Mouse (Mus musculus): ENCODE results near the gene Spata31d1b.

- no peak for TF ChIP-seq POLR2A (IDR thresholded peaks at IDR 0.05; ENCODE audit: insufficient read depth, low read length)
- TF ChIP-seq CTCF (IDR thresholded peaks at IDR 0.05; ENCODE audit: low read depth, low read length): no peak
- no peak for TF ChIP-seq EP300 (IDR thresholded peaks at IDR 0.05; ENCODE audit: insufficient read depth, low read depth, low read length)
Observed at GRCm38 (mm10) chr13:59745462-59745861, 33.4 kb downstream of the Spata31d1b start.
